Mouse (Mus musculus) forebrain, embryonic 10.5 days (tissue): Measurements from ENCODE around the gene Mecr. TPM values are rescaled to one million over a fixed set of nuclear protein-coding genes. Genes with fewer than 3 reads are reported as not detected.
A peak's percentile ranks its signal among the peaks of the same experiment; 100 is the strongest.
"Not testable (repeated sequence)": the region's sequence is repeated elsewhere in the genome, so short reads cannot be mapped to it uniquely, and the experiment has no call there.

Experiments used
- DNase-seq: peaks from one replicate; pipeline ENCODE4 v3.0.0-alpha.2; 2017; ENCODE audit warnings: low spot score; ENCODE audit errors: extremely low spot score
- H3K27ac ChIP-seq: fragments of 300-500 bp; sonication (generic); 2 replicates; pipeline ENCODE4 v1.5.1; 2016; ENCODE audit warnings: mild to moderate bottlenecking
- H3K27me3 ChIP-seq: fragments of 300-500 bp; sonication (generic); 2 replicates; pipeline ENCODE4 v1.6.1; 2016; ENCODE audit warnings: mild to moderate bottlenecking; ENCODE audit not compliant: poor library complexity, severe bottlenecking
- H3K36me3 ChIP-seq: fragments of 300-500 bp; sonication (generic); replicated peaks from 2 replicates; pipeline ENCODE4 v1.6.1; 2016; ENCODE audit warnings: mild to moderate bottlenecking, moderate library complexity
- H3K4me1 ChIP-seq: fragments of 300-500 bp; sonication (generic); 2 replicates; pipeline ENCODE4 v1.6.1; 2016
- H3K4me3 ChIP-seq: fragments of 300-500 bp; sonication (generic); 2 replicates; pipeline ENCODE4 v1.5.1; 2016; ENCODE audit warnings: mild to moderate bottlenecking, moderate library complexity
- H3K9me3 ChIP-seq: fragments of 300-500 bp; sonication (generic); 2 replicates; pipeline ENCODE4 v1.6.1; 2016; ENCODE audit warnings: mild to moderate bottlenecking, moderate library complexity
- WGBS: fragments of 180-500 bp; shearing (Covaris S2); methylation state at CpG from one replicate; pipeline ENCODE4 v1.1.7; 2016; 5-methylcytosine and 5-hydroxymethylcytosine counted together
- polyA plus RNA-seq: library from polyadenylated mRNA; unstranded; fragments of >200 nt; fragmentation: Nextera tagmentation; extraction: Ambion mirVana; gene quantifications from 2 replicates; pipeline ENCODE4 v1.2.1, GENCODE M21; 2016

Gene Mecr
- 57.6 and 60.2 TPM in 2 replicates for polyA plus RNA-seq

DNA sequence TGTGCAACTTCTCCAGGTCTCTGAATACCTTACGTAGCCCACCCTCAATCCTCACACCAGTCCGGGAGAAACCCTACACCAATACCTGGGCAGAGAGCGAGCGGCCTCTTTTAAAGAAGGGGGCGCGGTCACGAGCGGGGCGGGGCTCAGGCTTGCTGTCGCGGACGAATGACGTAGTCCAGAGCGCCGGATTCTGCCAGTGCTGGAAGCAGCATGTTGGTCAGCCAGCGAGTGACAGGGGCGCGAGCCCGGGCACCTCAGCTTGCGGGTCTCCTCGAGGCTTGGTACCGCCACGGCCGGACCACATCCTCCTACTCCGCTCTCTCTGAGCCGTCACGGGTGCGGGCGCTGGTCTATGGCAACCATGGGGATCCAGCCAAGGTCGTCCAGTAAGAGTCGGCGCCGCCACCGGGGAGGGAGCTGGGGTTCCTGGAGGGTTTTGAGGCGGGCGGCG, at the start of gene Mecr:
Gene Mecr (plus strand): TSS at position 181 of the 454 bp plus-strand sequence.
- Histone ChIP-seq H3K27ac (peak within 1 kb of the TSS; percentile 83), H3K9me3 (no peaks in the 10 kb centered on the region), H3K27me3 (peaks cover 39% of the 10 kb centered on the region), H3K4me1 (peaks cover 45% of the 10 kb centered on the region), H3K4me3 (peak within 1 kb of the TSS; percentile 98), H3K36me3 (peaks cover 10% of the 10 kb centered on the region)
- peak; percentile 93 for DNase-seq
- 0% methylated on average over 37 of the region's 37 CpGs for WGBS

DNA sequence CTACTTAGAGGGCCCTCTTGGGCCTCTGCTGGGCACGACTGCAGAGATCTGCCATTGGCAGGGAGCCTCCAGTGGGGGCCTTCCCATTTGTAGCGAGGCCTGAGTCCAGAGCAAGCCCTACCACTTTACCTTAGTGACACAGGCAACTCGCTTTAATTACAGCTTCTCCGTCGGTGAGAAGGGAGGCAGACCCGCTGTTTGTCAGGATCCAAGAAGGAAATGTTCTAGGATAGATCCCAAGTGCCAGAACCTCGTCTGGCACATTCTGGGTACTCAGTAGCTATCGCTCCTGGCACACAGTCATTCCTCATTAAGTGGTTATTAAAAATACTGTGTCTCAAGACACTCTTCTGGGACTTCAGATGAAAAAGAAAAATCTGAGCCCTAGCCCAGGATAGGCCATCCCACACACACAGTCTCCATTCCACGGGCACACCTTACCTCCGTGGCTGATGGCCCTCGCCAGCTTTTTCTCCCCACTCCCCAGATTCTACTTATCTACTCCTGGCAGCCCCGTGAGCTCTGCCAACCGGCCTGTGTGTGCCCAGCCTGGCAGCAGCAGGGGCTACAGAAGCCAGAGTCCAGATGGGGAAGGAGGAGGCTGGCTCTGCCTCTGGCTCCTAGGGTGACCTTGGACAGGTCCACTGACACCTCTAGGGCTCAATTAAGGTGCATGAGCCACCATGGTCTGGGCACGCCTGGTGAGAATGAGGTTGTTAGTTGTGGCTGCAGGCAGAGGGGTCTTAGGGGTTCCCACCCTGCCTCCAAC, 46.8 kb upstream of the Mecr start:
- H3K36me3 ChIP-seq: peaks cover 61% of the 10 kb centered on the region
- no peak overlapping the region for H3K27ac ChIP-seq
- H3K4me1 ChIP-seq: peaks cover 36% of the 10 kb centered on the region
- H3K9me3 ChIP-seq: no peaks in the 10 kb centered on the region
- 80% methylated on average over 14 of the region's 14 CpGs for WGBS
- H3K27me3 ChIP-seq: 0 out of 2 replicates have a peak, but pooled peaks cover 6% of the 10 kb centered on the region
- no peak for DNase-seq
- no peak overlapping the region for H3K4me3 ChIP-seq

DNA sequence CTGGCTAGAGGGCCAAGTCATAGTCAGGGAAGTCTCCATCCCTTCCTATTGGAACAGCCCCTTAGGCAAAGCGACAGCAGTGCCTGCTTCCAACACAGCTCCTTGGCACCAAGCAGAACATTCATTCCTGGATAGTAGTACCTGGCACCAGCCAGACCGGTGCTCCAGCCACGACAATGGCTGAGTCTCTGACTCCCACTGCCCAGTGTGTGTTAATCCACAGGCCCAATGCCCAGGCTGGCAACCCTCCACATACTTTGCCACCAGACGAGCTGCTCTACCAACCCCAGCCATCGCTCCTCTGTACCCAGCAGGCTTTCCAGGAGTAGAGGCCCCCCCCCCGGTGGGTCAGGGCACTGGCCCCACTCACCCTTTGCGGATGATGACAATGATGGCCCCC, 45.8 kb upstream of the Mecr start:
- Histone ChIP-seq H3K4me3 (no peak overlapping the region), H3K27me3 (0 out of 2 replicates have a peak, but pooled peaks cover 6% of the 10 kb centered on the region), H3K4me1 (peaks cover 38% of the 10 kb centered on the region), H3K9me3 (no peaks in the 10 kb centered on the region), H3K27ac (peak overlapping the region; percentile 48; the same call in 1 of the 2 replicates), H3K36me3 (peaks cover 69% of the 10 kb centered on the region)
- WGBS: 76% methylated on average over 7 of the region's 7 CpGs
- no peak for DNase-seq

DNA sequence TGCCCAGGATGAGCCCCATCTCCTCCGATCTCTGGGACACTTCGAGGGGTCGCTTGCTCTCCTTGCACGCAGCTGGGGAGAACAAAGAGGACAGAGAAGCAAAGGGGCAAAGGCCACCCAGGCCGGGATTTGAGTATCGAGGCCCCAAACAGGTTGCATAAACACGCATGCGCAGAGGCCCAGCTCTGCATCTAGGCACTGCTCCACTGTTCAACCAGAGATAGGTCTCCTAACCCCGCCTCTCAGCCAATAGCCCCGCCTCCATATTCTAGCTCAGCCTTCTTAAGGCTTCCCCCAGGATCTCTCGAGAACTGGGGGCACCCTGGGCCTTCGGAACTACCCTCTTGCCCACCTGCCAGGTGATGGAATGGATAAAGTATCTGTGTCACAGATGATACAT, 45.4 kb upstream of the Mecr start:
- Histone ChIP-seq H3K36me3 (peaks cover 72% of the 10 kb centered on the region), H3K4me3 (no peak overlapping the region), H3K9me3 (no peaks in the 10 kb centered on the region), H3K27me3 (0 out of 2 replicates have a peak, but pooled peaks cover 6% of the 10 kb centered on the region), H3K4me1 (peaks cover 43% of the 10 kb centered on the region), H3K27ac (peak overlapping the region; percentile 48; the same call in 1 of the 2 replicates)
- no peak for DNase-seq
- 61% methylated on average over 12 of the region's 12 CpGs for WGBS

DNA sequence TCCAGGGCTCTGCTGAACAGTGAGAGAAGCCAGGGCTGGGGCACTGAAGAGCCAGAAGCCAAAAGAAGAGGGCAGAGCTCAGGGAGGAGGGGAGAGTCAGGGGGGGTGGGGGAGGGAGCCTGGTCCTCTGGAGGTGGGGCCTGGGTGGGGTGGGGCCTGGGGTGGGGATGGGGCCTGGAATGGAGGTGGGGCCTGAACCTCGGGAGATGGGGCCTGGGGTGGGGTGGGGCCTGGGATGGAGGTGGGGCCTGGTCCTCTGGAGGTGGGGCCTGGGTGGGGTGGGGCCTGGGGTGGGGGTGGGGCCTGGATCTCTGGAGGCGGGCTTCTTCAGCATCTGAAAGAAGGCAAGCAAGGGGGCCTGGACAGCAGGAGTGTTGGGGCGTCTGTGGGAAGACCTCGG, 44.3 kb upstream of the Mecr start:
- H3K9me3 ChIP-seq: no peaks in the 10 kb centered on the region
- no peak overlapping the region for H3K4me3 ChIP-seq
- H3K36me3 ChIP-seq: peaks cover 65% of the 10 kb centered on the region
- 18% methylated on average over 4 of the region's 4 CpGs for WGBS
- peaks cover 48% of the 10 kb centered on the region for H3K4me1 ChIP-seq
- H3K27me3 ChIP-seq: 0 out of 2 replicates have a peak, but pooled peaks cover 6% of the 10 kb centered on the region
- peak overlapping the region; percentile 25; the same call in 1 of the 2 replicates for H3K27ac ChIP-seq
- no peak for DNase-seq

DNA sequence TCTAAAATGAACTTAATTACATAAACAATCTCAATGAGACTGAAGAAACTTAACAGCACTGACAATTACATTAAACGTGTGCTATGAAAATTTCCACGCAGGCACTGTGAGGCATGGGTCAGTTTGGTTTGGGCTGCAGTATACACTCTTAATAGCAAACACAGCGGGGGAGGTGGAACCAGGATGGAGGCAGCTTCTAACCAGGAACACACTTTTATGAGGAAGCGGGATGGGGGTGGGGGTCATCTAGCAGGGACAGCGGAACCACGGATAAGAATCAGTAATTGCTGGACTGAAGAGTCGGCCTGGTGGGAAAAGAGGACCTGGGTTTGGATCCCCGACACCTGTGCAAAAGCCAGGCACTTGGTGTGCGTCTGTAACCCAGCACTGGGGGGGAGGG, 39.4 kb upstream of the Mecr start:
- WGBS: 86% methylated on average over 9 of the region's 9 CpGs
- no peaks in the 10 kb centered on the region for H3K27me3 ChIP-seq
- H3K4me1 ChIP-seq: peaks cover 22% of the 10 kb centered on the region
- H3K36me3 ChIP-seq: peaks cover 38% of the 10 kb centered on the region
- no peak overlapping the region for H3K27ac ChIP-seq
- H3K9me3 ChIP-seq: no peaks in the 10 kb centered on the region
- no peak overlapping the region for H3K4me3 ChIP-seq
- no peak for DNase-seq

DNA sequence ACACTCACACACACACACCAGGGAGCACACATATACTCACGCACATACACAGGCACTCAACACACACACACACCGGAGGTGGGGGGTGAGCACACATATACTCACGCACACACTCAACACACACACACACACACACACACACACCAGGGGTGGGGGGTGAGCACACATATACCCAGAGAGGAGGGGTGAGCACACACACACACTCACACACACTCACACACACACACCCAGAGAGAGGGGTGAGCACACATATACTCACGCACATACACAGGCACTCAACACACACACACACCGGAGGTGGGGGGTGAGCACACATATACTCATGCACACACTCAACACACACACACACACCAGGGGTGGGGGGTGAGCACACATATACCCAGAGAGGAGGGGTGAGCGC, 38.5 kb upstream of the Mecr start:
- 95% methylated on average over 6 of the region's 6 CpGs for WGBS

DNA sequence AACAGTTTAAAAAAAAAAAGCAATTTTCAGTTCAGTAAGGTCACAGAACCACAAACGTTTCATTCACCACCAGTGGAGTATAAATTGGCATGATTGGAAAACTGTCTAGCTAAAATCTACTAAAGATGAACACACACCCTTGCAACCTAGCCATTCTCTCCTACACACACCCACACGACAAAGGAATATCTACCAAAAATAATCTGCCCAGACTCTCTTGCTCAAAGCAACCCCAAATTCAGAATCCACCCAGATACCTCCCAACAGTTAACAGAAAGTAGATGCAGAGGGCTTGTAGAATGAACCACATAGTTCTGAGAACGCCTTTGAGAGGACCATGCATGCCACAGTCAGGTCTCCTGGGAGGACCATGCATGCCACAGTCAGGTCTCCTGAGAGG, 38.0 kb upstream of the Mecr start:
- Histone ChIP-seq H3K27me3 (no peaks in the 10 kb centered on the region), H3K9me3 (no peaks in the 10 kb centered on the region), H3K4me1 (peaks cover 12% of the 10 kb centered on the region), H3K36me3 (peaks cover 30% of the 10 kb centered on the region), H3K27ac (no peak overlapping the region), H3K4me3 (no peak overlapping the region)
- no peak for DNase-seq
- 81% methylated on average over 3 of the region's 3 CpGs for WGBS

More for the DNA sequence above, 38.5 kb upstream of the Mecr start:
- H3K27me3 ChIP-seq, DNase-seq, H3K4me3 ChIP-seq, H3K27ac ChIP-seq, H3K9me3 ChIP-seq: not testable (repeated sequence)
- Histone ChIP-seq H3K4me1 (peaks cover 13% of the 10 kb centered on the region), H3K36me3 (peaks cover 34% of the 10 kb centered on the region)

DNA sequence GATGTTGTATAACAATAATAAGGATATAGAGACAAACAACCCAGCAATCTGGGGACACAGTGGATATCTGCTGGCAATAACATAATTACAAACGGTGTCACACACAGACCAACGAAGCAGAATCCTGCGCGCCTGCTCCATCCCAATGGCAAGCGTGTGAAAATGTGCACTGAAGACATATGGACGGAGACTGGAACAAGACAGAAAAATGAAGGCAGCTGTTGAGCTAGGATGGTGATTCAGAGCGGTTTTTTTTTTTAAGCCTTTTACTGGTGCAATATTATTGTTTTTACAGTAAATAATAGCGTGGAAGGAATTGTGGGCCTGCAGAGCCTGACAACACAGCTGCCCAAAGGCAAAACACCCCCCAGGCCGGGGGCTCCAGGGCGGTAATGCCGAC, 30.8 kb upstream of the Mecr start:
- Histone ChIP-seq H3K27ac (no peak overlapping the region), H3K4me3 (no peak overlapping the region), H3K36me3 (peaks cover 11% of the 10 kb centered on the region; the same call in 1 of the 2 replicates), H3K9me3 (no peaks in the 10 kb centered on the region), H3K4me1 (no peaks in the 10 kb centered on the region), H3K27me3 (no peaks in the 10 kb centered on the region)
- WGBS: 94% methylated on average over 11 of the region's 11 CpGs
- DNase-seq: no peak

DNA sequence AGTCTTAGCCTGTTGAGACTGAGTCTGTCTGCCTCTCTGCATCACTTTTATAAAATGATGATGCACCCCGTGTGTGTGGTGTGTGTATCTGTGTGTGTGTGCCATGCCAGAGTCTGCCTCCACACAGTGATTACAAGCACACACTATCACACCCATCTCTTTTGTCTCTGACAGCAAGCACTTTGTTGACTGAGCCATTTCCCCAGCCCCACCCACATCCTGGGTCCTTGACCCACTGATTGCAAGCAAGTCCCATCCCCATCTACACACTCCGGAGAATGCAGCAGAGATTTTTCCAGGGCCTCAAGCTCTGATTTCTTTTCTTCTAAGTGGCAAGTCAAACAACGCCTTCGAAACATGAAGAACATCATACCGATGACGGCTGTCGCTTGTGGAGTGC, 29.5 kb upstream of the Mecr start:
- Histone ChIP-seq H3K4me3 (no peak overlapping the region), H3K27ac (no peak overlapping the region), H3K9me3 (no peaks in the 10 kb centered on the region), H3K27me3 (0 out of 2 replicates have a peak, but pooled peaks cover 3% of the 10 kb centered on the region), H3K36me3 (peaks cover 24% of the 10 kb centered on the region), H3K4me1 (no peaks in the 10 kb centered on the region)
- no peak for DNase-seq
- 92% methylated on average over 7 of the region's 7 CpGs for whole genome bisulfite sequencing

DNA sequence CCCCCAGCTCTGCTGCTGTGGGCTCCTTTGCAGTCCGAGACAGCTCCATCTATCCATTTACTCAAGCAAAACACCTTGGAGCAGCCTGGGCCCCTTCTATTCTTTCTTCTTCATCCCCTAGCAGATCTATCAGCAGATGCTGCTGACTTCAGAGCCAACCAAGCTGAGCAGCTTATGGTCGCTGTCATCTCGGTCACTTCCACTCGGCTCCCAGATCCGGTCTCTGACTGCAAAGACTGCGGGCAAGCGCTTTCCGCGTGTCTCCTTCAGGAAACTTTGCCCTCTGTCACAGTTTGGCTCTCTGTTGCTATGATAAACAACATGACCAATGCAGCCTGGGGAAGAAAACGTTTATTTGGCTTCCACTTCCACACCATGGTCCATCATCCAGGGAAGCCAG, 28.4 kb upstream of the Mecr start:
- 91% methylated on average over 10 of the region's 10 CpGs for WGBS
- Histone ChIP-seq H3K36me3 (peaks cover 34% of the 10 kb centered on the region), H3K9me3 (no peaks in the 10 kb centered on the region), H3K4me1 (peaks cover 2% of the 10 kb centered on the region; the same call in 1 of the 2 replicates), H3K4me3 (no peak overlapping the region), H3K27ac (no peak overlapping the region), H3K27me3 (peaks cover 13% of the 10 kb centered on the region)
- no peak for DNase-seq

DNA sequence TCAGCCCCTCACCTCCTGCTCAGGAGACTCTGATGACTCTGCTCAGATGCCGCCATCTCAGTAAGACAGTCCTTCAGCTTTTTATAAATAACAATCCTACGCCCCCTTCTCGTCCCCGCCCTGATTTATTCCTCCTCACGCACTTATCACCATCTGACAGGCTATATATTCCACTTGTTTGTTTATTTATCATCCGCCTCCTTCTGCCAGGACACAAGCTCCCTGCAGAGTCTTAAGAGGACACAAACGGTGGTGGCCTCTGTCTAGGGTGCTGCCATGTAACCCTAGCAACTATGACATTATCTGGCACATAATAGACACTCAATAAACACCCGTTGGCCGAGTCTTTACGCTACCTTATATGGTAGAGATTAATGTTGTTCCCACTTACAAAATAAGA, 27.5 kb upstream of the Mecr start:
- Histone ChIP-seq H3K9me3 (no peaks in the 10 kb centered on the region), H3K27ac (no peak overlapping the region), H3K36me3 (peaks cover 43% of the 10 kb centered on the region), H3K27me3 (peaks cover 17% of the 10 kb centered on the region), H3K4me1 (peaks cover 11% of the 10 kb centered on the region), H3K4me3 (no peak overlapping the region)
- WGBS: 91% methylated on average over 10 of the region's 10 CpGs
- no peak for DNase-seq

DNA sequence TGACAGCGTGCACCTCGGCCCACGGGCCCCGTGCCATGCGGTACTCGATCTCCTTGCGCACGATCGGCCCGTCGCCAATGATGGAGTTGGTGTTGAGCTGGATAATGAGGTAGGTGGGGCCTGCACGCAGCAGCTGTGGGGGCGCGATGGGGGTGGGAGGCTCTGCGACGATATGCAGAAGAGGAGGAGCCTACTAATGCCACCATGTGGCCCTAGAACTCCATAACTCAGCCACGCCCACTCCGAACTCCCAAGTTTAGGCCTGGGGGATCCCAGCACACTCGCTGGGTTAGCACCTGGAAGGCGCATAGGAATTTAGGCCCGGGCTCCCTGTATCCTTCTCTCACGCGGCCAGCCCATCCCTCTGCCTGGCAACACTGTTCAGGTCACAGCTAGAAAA, 24.3 kb upstream of the Mecr start:
- Histone ChIP-seq H3K27me3 (peaks cover 17% of the 10 kb centered on the region), H3K36me3 (peaks cover 48% of the 10 kb centered on the region), H3K4me1 (peaks cover 28% of the 10 kb centered on the region), H3K9me3 (no peaks in the 10 kb centered on the region), H3K27ac (no peak overlapping the region), H3K4me3 (no peak overlapping the region)
- WGBS: 62% methylated on average over 23 of the region's 23 CpGs
- no peak for DNase-seq
